Mouse (Mus musculus): ENCODE results near the gene Ccdc60. TPM values are rescaled to one million over a fixed set of nuclear protein-coding genes. Genes with fewer than 3 reads are reported as not detected.

Gene Ccdc60
- total RNA-seq, 4 experiments from 2014 or later, result not detected

Other genes starting within 250 kb of the Ccdc60 start
- gene Tmem233, start 205.7 kb downstream of the Ccdc60 start, total RNA-seq (2022), result under 1 TPM in 1 of 4 experiments, not detected in 3; 0.14 TPM
- 100 to 1,000 TPM; 427 to 604 (median 541) TPM for gene Hspb8, start 133.9 kb upstream of the Ccdc60 start, total RNA-seq (2022)

Measured in heart, adult 8-10 months (tissue).